8 mouse cellular contexts compared by ENCODE assay signal in genomic region chr19:42315914-42316313, GRCm38 (mm10).
DNase-seq lines count a peak whose midpoint lies in the region; ATAC-seq lines count a peak whose summit lies in the region.

No protein-coding gene starts in this region.

- H3K27ac ChIP-seq in forebrain, embryonic 16.5 days (ENCODE audit: low read length), result peak overlapping the region; percentile 83; the same call in 1 of the 2 replicates
- H3K27ac ChIP-seq in hindbrain, embryonic 11.5 days (ENCODE audit: low read depth, low read length), result peak overlapping the region; percentile 68

- DNase-seq in MEL-GATA-1-ER (ENCODE audit: extremely low read depth, low read depth), result peak; percentile 44
- peak; percentile 54 for DNase-seq in cerebellum, adult 11 months
- peak; percentile 89 for DNase-seq in hindbrain, embryonic 11.5 days (ENCODE audit: low spot score)
- DNase-seq in layer of hippocampus, adult 9-11 months, result peak; percentile 85
- DNase-seq in lung, postnatal 36 days, result peak; percentile 73
- peak; percentile 91 to 96 for DNase-seq in right cerebral cortex, adult 2 months (ENCODE audit: low spot score in 2 of 2)
- DNase-seq in urinary bladder, postnatal 14 days (ENCODE audit: low spot score), result peak; percentile 72

- H3K36me3 ChIP-seq in forebrain, embryonic 16.5 days (ENCODE audit: control insufficient read depth, insufficient read depth), result no peaks in the 10 kb centered on the region
- H3K36me3 ChIP-seq in hindbrain, embryonic 11.5 days (ENCODE audit: control insufficient read depth, insufficient read depth, low read length), result no peaks in the 10 kb centered on the region

- no peak overlapping the region for H3K9ac ChIP-seq in forebrain, embryonic 16.5 days (replicated peaks; ENCODE audit: low read depth, low read length)
- H3K9ac ChIP-seq in hindbrain, embryonic 11.5 days (ENCODE audit: low read depth, low read length), result no peak overlapping the region

- H3K4me3 ChIP-seq in forebrain, embryonic 16.5 days (replicated peaks; ENCODE audit: low read length), result no peak overlapping the region
- no peak overlapping the region for H3K4me3 ChIP-seq in hindbrain, embryonic 11.5 days (ENCODE audit: low read depth, low read length)

- no peaks in the 10 kb centered on the region for H3K27me3 ChIP-seq in forebrain, embryonic 16.5 days (replicated peaks; ENCODE audit: control insufficient read depth, insufficient read depth, low read length)
- no peaks in the 10 kb centered on the region for H3K27me3 ChIP-seq in hindbrain, embryonic 11.5 days (ENCODE audit: control insufficient read depth, insufficient read depth, low read length)

- ATAC-seq in forebrain, embryonic 16.5 days, result peak; percentile 80
- peak; percentile 61 for ATAC-seq in hindbrain, embryonic 11.5 days (ENCODE audit: low FRiP score)

- no peaks in the 10 kb centered on the region for H3K9me3 ChIP-seq in forebrain, embryonic 16.5 days (ENCODE audit: control insufficient read depth, low read length)
- no peaks in the 10 kb centered on the region for H3K9me3 ChIP-seq in hindbrain, embryonic 11.5 days (ENCODE audit: control insufficient read depth, low read length)

- no peak overlapping the region for H3K4me2 ChIP-seq in forebrain, embryonic 16.5 days (ENCODE audit: low read length)
- no peak overlapping the region for H3K4me2 ChIP-seq in hindbrain, embryonic 11.5 days (replicated peaks; ENCODE audit: low read depth, low read length)

- peaks cover 49% of the 10 kb centered on the region for H3K4me1 ChIP-seq in forebrain, embryonic 16.5 days (replicated peaks; ENCODE audit: control insufficient read depth, insufficient read depth, low read length)
- peaks cover 7% of the 10 kb centered on the region; the same call in 1 of the 2 replicates for H3K4me1 ChIP-seq in hindbrain, embryonic 11.5 days (replicated peaks; ENCODE audit: control insufficient read depth, insufficient read depth, low read length)

- 0% methylated on average over 1 of the region's 1 CpGs for WGBS in forebrain, embryonic 16.5 days
- WGBS in hindbrain, embryonic 11.5 days, result 6% methylated on average over 1 of the region's 1 CpGs
